Mouse (Mus musculus) heart, embryonic 13.5 days (tissue): ENCODE measurements at regions not wholly inside any gene's neighbourhood (a gene's known extent, or its start where the extent isn't known, plus 50 kb on each side); places are given as distances from the start of the nearest gene placed in this dataset.

ENCODE experiments used
- ATAC-seq: fragments of 200-750 bp; cut with Nextera tagmentation; 2 replicates; pipeline ENCODE4 v1.8.0; 2017; ENCODE audit warnings: moderate TSS enrichment; ENCODE audit not compliant: insufficient number of reproducible peaks, low FRiP score, low TSS enrichment; ENCODE audit errors: extremely low read depth
- H3K27ac ChIP-seq: fragments of 300-500 bp; sonication (generic); replicated peaks from 2 replicates; pipeline ENCODE4 v1.5.1; 2015; ENCODE audit warnings: moderate library complexity, mild to moderate bottlenecking, inconsistent platforms
- H3K27me3 ChIP-seq: fragments of 300-500 bp; sonication (generic); replicated peaks from 2 replicates; pipeline ENCODE4 v1.6.1; 2015; ENCODE audit warnings: mild to moderate bottlenecking, inconsistent platforms
- H3K36me3 ChIP-seq: fragments of 300-500 bp; sonication (generic); 2 replicates; pipeline ENCODE4 v1.6.1; 2015; ENCODE audit warnings: mild to moderate bottlenecking, inconsistent platforms
- H3K4me1 ChIP-seq: fragments of 300-500 bp; sonication (generic); 2 replicates; pipeline ENCODE4 v1.6.1; 2015; ENCODE audit warnings: inconsistent platforms
- H3K4me2 ChIP-seq: fragments of 300-500 bp; sonication (generic); 2 replicates; pipeline ENCODE4 v1.6.1; 2015; ENCODE audit warnings: inconsistent platforms, mild to moderate bottlenecking, moderate library complexity
- H3K4me3 ChIP-seq: fragments of 300-500 bp; sonication (generic); 2 replicates; pipeline ENCODE4 v1.5.1; 2015; ENCODE audit warnings: moderate library complexity, mild to moderate bottlenecking, inconsistent platforms
- H3K9ac ChIP-seq: fragments of 300-500 bp; sonication (generic); 2 replicates; pipeline ENCODE4 v1.6.1; 2015; ENCODE audit warnings: inconsistent platforms, mild to moderate bottlenecking, moderate library complexity
- H3K9me3 ChIP-seq: fragments of 300-500 bp; sonication (generic); 2 replicates; pipeline ENCODE4 v1.6.1; 2016; ENCODE audit warnings: inconsistent platforms
- WGBS: fragments of 180-500 bp; shearing (Covaris S2); methylation state at CpG from one replicate; pipeline ENCODE4 v1.1.7; 2015; ENCODE audit warnings: mixed read lengths; 5-methylcytosine and 5-hydroxymethylcytosine counted together

DNA sequence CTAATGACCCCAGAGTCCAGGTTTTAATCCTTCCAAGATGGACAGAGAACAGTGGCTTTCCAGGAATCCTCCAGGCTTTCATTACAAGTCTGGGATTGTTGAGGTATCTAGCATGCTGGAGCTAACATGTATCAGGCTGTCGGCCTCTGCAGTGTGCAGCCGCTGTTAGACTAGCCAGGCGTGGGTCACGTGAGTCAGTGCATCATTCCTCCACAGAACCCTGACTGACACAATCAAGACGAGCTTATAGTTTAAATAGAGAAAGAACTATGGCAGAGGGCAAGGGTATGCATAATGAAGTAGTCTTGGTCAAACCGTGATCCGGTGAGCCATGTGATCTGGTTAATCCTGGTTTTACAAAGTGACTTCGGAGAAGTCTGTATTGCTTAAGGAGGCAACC is 280.2 kb upstream of the Pfn2 start:
- Histone ChIP-seq H3K27me3 (no peaks in the 10 kb centered on the region), H3K36me3 (no peaks in the 10 kb centered on the region), H3K9ac (no peak overlapping the region), H3K27ac (no peak overlapping the region), H3K4me3 (no peak overlapping the region), H3K9me3 (no peaks in the 10 kb centered on the region), H3K4me2 (no peak overlapping the region), H3K4me1 (no peaks in the 10 kb centered on the region)
- no peak for ATAC-seq
- 77% methylated on average over 8 of the region's 8 CpGs for WGBS

DNA sequence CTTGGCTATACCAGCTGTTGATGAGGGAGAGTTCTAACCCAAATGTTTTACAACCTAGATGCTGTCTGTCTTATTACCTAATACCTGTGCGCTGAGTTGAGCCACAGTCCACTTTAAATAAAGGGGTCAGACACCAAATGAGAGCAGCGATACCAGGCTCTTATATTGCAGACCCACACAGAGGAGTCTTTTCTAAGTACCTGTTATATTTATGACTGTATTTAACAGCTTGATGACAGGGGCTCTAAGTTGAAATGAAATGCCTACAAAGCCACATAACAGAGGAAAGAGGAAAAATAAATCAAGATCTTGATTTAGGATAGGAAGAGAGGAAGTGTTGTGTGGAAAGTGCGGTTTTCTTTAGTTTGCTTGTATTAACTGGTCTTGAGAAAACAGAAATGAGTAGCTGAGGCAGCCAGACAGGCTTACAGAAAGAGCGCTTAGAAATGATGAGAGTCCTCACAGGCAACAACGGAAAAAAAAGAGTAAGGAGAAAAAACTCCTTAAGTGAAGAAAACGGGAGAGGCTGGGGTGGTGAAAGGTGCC is 281.6 kb upstream of the Pfn2 start:
- Histone ChIP-seq H3K27me3 (no peaks in the 10 kb centered on the region), H3K27ac (no peak overlapping the region), H3K9ac (no peak overlapping the region), H3K4me1 (no peaks in the 10 kb centered on the region), H3K36me3 (no peaks in the 10 kb centered on the region), H3K9me3 (no peaks in the 10 kb centered on the region), H3K4me3 (no peak overlapping the region), H3K4me2 (no peak overlapping the region)
- no peak for ATAC-seq
- WGBS = 47% methylated on average over 6 of the region's 6 CpGs

DNA sequence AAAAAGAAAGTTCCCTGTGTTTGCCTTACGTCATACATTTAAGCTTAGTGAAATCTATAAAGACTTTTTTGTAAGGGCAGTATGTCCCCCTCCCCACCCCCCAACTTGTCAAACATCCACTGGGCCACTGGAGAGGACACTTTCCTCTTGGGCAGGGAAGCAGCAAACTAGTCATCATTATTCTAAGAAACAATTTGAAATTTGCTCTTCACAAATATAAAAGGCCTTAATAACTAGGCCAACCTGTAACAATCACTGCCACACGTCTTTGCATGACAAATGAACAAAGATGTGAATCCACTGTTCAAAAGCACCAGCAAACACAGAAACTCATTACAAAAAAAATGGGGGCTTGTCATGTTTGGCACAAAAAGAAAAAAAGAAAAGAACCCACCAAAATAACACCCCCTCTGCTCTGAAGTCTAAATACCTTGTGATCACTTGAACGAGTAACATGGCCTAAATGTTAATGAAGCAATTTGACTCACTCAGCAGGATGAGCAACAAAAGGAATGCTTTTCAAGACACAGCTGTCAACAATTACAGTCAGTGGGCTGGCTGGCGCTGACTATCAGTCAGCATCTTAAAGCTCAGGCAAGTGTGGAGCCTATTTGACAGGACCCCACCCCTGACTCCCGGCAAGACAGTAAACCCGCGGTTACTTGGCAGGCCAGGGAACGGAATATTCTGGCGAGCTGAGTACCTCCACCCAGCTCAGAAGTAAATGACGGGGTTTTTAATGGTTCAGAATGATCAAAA is 278.7 kb upstream of the Tsc22d2 start:
- no peak for ATAC-seq
- WGBS = 33% methylated on average over 10 of the region's 10 CpGs
- no peak overlapping the region for H3K4me3 ChIP-seq

DNA sequence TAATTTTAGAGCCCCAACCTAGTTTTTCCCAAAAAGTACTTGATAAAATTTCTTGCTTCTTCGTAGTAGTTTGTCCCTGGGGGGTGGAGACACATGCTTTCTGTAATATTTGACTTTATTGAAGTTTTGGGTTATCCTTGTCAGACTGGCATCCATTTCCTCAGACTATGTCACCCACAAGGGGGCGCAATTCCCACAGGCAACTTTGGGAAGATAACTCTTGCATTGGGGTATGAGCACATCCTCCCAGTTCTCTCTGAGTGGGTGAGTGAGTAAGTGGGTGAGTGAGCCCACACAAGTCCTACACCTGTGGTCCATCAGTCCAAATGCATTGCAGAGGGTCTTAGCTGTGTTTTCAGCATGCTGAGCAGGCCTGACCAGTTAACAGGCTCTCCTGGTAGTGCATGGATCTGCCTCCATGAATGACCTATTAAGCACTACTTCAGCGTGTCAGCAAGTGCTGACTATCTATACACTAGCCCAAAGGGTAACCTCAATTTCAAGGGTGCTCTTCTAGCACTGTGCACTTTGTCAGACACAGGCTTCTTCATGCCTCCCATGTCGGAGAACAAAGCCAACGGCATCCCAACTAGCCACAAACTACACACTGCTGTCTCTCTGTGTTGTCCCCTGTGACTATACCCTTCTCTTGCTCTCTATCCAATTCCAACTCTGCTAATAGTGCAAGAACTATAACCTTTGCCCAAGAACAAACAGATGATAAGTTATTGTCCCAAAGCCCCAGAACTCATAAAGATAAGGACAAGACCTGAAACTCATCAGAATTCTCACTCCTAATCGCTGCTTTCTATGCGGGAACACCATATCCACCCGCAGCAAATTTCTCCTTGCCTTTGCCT is 275.6 kb upstream of the Tsc22d2 start:
- H3K9me3 ChIP-seq = no peaks in the 10 kb centered on the region
- no peaks in the 10 kb centered on the region for H3K27me3 ChIP-seq

More for the DNA sequence above, 278.7 kb upstream of the Tsc22d2 start:
- Histone ChIP-seq H3K4me1 (no peaks in the 10 kb centered on the region), H3K9me3 (no peaks in the 10 kb centered on the region), H3K9ac (no peak overlapping the region), H3K4me2 (no peak overlapping the region), H3K27ac (no peak overlapping the region), H3K27me3 (no peaks in the 10 kb centered on the region), H3K36me3 (no peaks in the 10 kb centered on the region)

DNA sequence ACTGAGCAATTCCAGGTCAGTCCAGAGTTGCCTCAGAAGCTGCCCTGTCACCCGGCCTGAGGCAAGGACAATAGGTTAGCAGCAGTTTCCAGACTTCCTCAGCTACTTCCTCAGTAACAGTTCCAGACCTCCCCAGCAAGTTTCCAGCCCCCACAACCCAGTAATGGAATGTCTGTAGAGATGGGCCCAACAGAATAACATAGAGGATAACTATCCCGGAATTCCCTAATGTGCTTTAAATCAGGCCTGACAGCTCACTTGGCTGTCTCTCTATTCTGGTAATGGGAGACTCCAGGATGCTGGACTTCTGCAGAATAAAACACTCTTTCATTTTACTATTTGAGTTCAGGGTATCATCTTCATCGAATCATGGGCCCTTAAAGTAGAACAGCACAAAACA is 268.4 kb upstream of the Tsc22d2 start:
- no peaks in the 10 kb centered on the region for H3K27me3 ChIP-seq
- H3K4me1 ChIP-seq = no peaks in the 10 kb centered on the region
- H3K9ac ChIP-seq = no peak overlapping the region
- H3K4me2 ChIP-seq = no peak overlapping the region
- no peaks in the 10 kb centered on the region for H3K36me3 ChIP-seq
- no peak overlapping the region for H3K4me3 ChIP-seq
- H3K9me3 ChIP-seq = no peaks in the 10 kb centered on the region
- H3K27ac ChIP-seq = 0 out of 2 replicates have a peak overlapping the region, but pooled peaks have one; percentile 9
- no peak for ATAC-seq
- WGBS = 62% methylated on average over 3 of the region's 3 CpGs

More for the DNA sequence above, 275.6 kb upstream of the Tsc22d2 start:
- no peak for ATAC-seq
- H3K4me2 ChIP-seq = no peak overlapping the region
- no peaks in the 10 kb centered on the region for H3K4me1 ChIP-seq
- H3K9ac ChIP-seq = no peak overlapping the region
- no peak overlapping the region for H3K4me3 ChIP-seq
- WGBS = 66% methylated on average over 8 of the region's 8 CpGs
- no peak overlapping the region for H3K27ac ChIP-seq
- no peaks in the 10 kb centered on the region for H3K36me3 ChIP-seq

DNA sequence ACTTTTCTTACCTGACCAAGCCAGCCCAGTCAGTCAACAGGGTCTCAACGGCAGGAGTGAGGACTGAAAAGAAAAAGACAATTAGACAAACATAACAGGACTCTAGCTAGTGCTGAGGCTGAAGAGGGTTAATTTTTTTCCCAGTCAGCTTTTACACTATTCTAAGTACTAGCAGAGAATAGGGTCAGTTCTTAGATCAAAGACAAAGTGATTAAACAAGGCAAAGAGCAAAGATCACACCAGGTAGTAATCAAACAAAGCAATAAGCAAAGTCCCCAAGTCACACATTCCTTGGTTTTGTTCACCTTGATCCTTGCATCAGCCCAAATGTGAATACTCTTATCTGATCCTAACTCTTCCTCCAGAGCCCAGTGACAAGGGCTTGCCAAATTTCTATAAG is 267.8 kb upstream of the Tsc22d2 start:
- WGBS = 35% methylated on average over 1 of the region's 1 CpGs
- no peaks in the 10 kb centered on the region for H3K4me1 ChIP-seq
- no peak for ATAC-seq
- H3K4me2 ChIP-seq = no peak overlapping the region
- no peaks in the 10 kb centered on the region for H3K27me3 ChIP-seq
- no peak overlapping the region for H3K27ac ChIP-seq
- H3K9ac ChIP-seq = no peak overlapping the region
- H3K36me3 ChIP-seq = no peaks in the 10 kb centered on the region
- no peak overlapping the region for H3K4me3 ChIP-seq
- H3K9me3 ChIP-seq = no peaks in the 10 kb centered on the region

DNA sequence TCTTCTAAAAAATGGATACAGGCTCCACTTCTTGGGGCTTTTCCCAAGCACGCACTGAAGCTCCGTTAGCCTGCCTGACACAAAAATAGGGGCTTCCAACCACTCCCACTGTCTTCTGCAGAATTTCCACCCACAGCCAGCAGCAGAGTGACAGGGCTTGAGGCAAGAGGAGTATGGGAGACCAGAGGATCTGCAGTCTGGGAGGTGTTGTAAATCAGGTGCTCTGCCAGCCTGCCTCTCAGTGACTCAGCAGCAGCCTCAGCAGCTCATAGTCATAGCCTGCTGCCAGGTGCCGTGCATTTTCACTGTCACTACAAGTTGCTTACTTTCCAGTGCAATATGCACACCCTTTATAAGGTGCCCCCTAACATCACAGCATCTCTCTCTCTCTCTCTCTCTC is 261.4 kb upstream of the Tsc22d2 start:
- no peaks in the 10 kb centered on the region for H3K9me3 ChIP-seq
- H3K9ac ChIP-seq = no peak overlapping the region
- H3K4me1 ChIP-seq = no peaks in the 10 kb centered on the region
- H3K36me3 ChIP-seq = no peaks in the 10 kb centered on the region
- H3K4me2 ChIP-seq = no peak overlapping the region
- WGBS = 62% methylated on average over 3 of the region's 3 CpGs
- H3K27ac ChIP-seq = no peak overlapping the region
- no peaks in the 10 kb centered on the region for H3K27me3 ChIP-seq
- ATAC-seq = no peak
- no peak overlapping the region for H3K4me3 ChIP-seq

DNA sequence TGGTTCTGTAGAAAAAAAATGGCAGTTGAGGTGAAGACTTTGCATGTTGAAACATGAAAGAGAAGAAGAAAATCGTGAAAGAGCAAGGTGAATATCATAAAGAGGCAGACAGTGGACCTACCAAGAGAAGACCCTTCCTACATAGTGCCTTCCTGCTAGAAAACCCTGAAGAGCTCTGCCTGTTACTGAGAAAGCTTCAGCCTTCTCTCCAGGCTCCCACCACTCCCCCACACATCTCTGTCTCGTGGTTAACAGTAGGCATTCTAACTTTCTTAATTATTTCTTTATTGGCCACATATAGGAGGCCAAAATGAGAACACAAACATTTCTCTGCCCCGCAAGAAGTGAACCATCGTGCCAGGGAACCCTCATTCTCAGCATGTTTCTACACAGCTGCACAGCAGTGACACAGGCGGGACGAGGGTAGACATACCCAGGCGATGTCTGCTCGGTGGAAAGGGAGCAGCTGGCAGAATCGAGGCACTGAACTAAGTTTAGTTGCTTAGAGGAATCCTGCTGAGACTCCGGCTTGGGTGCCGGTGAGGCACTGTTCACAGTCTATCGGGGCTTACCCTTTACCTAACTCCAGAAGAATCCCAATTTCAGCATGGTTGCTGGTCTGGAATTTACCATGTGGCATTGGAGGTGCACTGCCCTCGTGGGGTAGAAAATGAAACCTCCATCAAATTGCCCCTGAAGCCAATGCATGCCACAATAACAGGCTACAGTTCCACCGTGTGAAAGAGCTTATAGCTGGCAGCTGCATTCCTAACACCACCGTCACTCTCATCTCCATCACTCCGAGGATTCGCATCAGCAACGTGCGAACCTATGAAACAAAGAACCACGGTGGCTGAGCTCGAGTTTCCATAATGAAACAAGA is 260.4 kb upstream of the Tsc22d2 start:
- WGBS = 73% methylated on average over 21 of the region's 21 CpGs
- Histone ChIP-seq H3K4me2 (no peak overlapping the region), H3K9me3 (no peaks in the 10 kb centered on the region), H3K27ac (no peak overlapping the region), H3K4me3 (no peak overlapping the region), H3K9ac (no peak overlapping the region), H3K4me1 (no peaks in the 10 kb centered on the region), H3K36me3 (no peaks in the 10 kb centered on the region), H3K27me3 (no peaks in the 10 kb centered on the region)
- ATAC-seq = no peak

DNA sequence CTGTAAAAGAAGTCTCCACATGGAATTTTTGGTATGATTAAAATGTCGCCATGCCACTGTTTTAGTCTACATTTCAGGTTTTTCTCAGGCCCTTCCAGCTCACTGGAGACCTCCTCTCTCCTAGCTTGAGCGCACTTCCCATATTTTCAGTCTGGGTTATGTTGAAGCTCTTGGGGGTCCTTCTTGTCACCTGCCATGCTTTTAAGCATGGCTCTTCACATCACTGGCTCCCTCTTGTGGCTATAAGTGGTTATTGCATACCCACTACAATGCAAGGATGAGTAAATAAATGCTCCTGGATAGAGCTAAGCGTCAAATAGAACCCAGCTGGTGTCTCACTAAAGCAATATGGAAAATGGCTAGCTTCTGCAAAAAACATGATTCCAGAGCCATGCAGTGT is 255.1 kb upstream of the Tsc22d2 start:
- no peaks in the 10 kb centered on the region for H3K27me3 ChIP-seq
- no peak overlapping the region for H3K4me2 ChIP-seq

DNA sequence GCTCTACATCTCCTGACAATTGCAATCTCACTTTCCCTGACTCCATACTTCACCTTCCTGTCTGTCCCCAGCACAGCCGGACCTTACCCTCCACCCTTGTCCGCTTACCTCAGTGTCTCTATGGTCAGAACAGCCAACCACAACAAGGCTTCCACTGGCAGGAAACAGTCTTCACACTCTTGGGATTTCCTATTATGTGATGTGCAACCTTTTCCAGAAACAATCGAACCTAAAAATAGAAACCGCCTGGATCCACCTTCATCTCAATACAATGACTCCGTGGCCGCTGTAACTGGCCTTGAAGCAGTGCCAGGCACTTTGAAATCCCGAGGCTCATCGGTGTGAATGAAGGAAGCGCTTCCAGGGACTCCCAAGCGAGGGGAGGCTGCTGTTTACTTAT is 252.3 kb upstream of the Tsc22d2 start:
- Histone ChIP-seq H3K27me3 (no peaks in the 10 kb centered on the region), H3K4me1 (peaks cover 56% of the 10 kb centered on the region), H3K4me2 (peak overlapping the region; percentile 48), H3K9ac (peak overlapping the region; percentile 40; the same call in 1 of the 2 replicates), H3K27ac (peak overlapping the region; percentile 65), H3K36me3 (no peaks in the 10 kb centered on the region), H3K9me3 (no peaks in the 10 kb centered on the region), H3K4me3 (no peak overlapping the region; the same call in 1 of the 2 replicates)
- WGBS = 16% methylated on average over 10 of the region's 10 CpGs
- no peak for ATAC-seq

More for the DNA sequence above, 255.1 kb upstream of the Tsc22d2 start:
- H3K9me3 ChIP-seq = no peaks in the 10 kb centered on the region
- no peak overlapping the region for H3K4me3 ChIP-seq
- no peaks in the 10 kb centered on the region for H3K36me3 ChIP-seq
- WGBS = 63% methylated on average over 3 of the region's 3 CpGs
- H3K4me1 ChIP-seq = peaks cover 31% of the 10 kb centered on the region
- H3K9ac ChIP-seq = no peak overlapping the region
- no peak for ATAC-seq
- no peak overlapping the region for H3K27ac ChIP-seq

DNA sequence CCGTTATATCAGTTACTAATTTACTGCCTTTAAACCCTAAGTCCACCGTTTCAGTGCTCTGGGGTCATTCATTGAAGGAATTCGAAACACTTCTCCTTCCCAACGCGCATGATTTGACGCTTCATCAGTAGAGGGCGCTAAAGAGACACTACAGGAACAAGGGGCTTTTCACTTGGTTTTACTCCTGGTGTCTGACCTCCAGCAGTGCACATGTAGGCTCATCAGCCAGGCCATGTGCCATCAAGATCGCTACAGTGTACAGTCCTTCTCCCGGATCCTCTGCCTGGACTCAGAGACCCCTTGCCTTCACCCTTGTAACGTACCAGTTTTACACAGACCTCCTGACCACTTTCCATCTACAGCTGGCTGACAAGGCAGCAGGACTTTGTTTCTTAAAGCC is 250.7 kb upstream of the Tsc22d2 start:
- no peak for ATAC-seq
- Histone ChIP-seq H3K4me2 (no peak overlapping the region), H3K27me3 (no peaks in the 10 kb centered on the region), H3K9me3 (no peaks in the 10 kb centered on the region), H3K27ac (no peak overlapping the region), H3K4me3 (no peak overlapping the region), H3K9ac (no peak overlapping the region), H3K36me3 (no peaks in the 10 kb centered on the region), H3K4me1 (peaks cover 68% of the 10 kb centered on the region)
- WGBS = 8% methylated on average over 10 of the region's 10 CpGs
